Mouse (Mus musculus): ENCODE data around the gene Nkx1-1. TPM values are rescaled to one million over a fixed set of nuclear protein-coding genes. Genes with fewer than 3 reads are reported as not detected.

The Nkx1-1 gene
- total and polyA plus RNA-seq, 3 experiments: 0.11 TPM; not detected in 2

DNA sequence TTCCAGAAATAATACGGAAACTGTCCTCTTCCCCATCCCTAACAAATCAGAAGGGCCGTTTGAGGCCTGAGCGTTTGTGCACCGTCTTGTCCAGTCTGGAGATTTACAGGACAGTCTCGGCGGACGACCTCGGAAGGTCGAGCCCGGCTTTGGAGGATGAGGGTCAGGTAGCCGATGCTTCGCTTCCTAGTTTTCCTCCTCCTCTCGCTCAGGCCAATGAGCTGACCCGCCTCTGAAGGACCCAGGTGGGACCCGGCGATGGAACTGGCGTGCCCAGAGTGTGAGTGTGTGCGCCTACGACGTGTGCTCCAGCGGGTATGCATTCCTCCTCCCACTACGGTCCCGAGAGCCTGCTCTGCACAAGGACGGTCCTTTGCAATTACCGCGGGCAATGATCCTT is 1.4 kb upstream of the Nkx1-1 start:
- Histone ChIP-seq H3K27me3 (ENCODE audit: insufficient read depth, low read length) (peaks cover 23% of the 10 kb centered on the region; the same call in 1 of the 2 replicates), H3K4me3 (ENCODE audit: low read depth, low read length) (no peak overlapping the region), H3K36me3 (replicated peaks) (no peaks in the 10 kb centered on the region), H3K9me3 (replicated peaks) (peaks cover 57% of the 10 kb centered on the region), H3K4me1 (ENCODE audit: insufficient read depth, low read depth, low read length) (0 out of 2 replicates have a peak, but pooled peaks cover 3% of the 10 kb centered on the region)
- DNase-seq (ENCODE audit: low spot score) (no peak), ATAC-seq (ENCODE audit: extremely low read depth, insufficient number of reproducible peaks, low FRiP score, poor library complexity, severe bottlenecking) (no peak)
- no peak for TF ChIP-seq GATA1 (IDR thresholded peaks at IDR 0.05; ENCODE audit: borderline replicate concordance, low read length)
- no peak for TF ChIP-seq TAL1 (conservative IDR thresholded peaks at IDR 0.05; ENCODE audit: low read depth, low read length)
- TF ChIP-seq POLR2AphosphoS5 (IDR thresholded peaks at IDR 0.05; ENCODE audit: insufficient replicate concordance, low read depth, low read length): no peak
- no peak for TF ChIP-seq GATA2 (IDR thresholded peaks at IDR 0.05; ENCODE audit: borderline replicate concordance, low read depth, low read length)
- TF ChIP-seq CTCF (IDR thresholded peaks at IDR 0.05; ENCODE audit: low read depth, low read length): no peak

DNA sequence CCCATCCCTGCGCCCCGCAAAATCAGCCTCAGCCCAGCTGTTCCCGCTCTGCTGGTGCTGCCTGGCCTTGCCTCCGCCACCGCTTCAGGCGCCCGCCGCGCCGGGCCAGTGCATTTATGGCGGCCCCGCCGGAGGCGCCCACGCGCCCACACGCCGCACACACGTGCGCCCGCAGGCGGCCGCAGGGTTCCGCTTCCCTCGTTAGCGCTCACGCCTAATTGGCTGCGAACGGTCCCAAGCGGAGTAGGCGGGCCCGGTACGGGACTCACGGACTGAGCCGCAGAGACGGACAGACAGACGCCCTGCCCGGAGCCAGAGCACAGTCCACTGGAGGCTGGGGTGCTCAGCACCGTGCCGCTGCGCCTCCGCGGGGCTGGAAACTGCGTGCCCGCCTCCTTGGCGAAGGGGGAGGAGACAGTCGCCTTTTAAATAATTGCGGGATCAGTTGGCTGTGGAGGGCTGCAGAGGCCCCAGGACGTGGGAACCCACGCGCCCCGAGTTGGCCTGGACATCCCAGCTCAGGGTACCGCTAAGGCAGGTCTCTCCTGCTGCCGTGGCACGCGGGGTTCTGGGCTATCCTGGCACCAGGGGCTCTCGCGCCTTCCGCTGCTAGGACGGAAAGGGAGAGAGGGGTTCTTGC is 485 bp upstream of the Nkx1-1 start:
- peaks cover 62% of the 10 kb centered on the region for H3K9me3 ChIP-seq (replicated peaks)
- 0 out of 2 replicates have a peak, but pooled peaks cover 3% of the 10 kb centered on the region for H3K4me1 ChIP-seq (ENCODE audit: insufficient read depth, low read depth, low read length)
- TF ChIP-seq GATA1 (IDR thresholded peaks at IDR 0.05; ENCODE audit: borderline replicate concordance, low read length): no peak
- no peak for TF ChIP-seq GATA2 (IDR thresholded peaks at IDR 0.05; ENCODE audit: borderline replicate concordance, low read depth, low read length)
- TF ChIP-seq POLR2AphosphoS5 (IDR thresholded peaks at IDR 0.05; ENCODE audit: insufficient replicate concordance, low read depth, low read length): no peak
- TF ChIP-seq TAL1 (conservative IDR thresholded peaks at IDR 0.05; ENCODE audit: low read depth, low read length): no peak
- H3K27me3 ChIP-seq (ENCODE audit: insufficient read depth, low read length): peaks cover 27% of the 10 kb centered on the region; the same call in 1 of the 2 replicates
- no peaks in the 10 kb centered on the region for H3K36me3 ChIP-seq (replicated peaks)
- ATAC-seq (ENCODE audit: extremely low read depth, insufficient number of reproducible peaks, low FRiP score, poor library complexity, severe bottlenecking): no peak
- no peak overlapping the region; the same call in 1 of the 2 replicates for H3K4me3 ChIP-seq (ENCODE audit: low read depth, low read length)
- DNase-seq (ENCODE audit: low spot score): no peak

DNA sequence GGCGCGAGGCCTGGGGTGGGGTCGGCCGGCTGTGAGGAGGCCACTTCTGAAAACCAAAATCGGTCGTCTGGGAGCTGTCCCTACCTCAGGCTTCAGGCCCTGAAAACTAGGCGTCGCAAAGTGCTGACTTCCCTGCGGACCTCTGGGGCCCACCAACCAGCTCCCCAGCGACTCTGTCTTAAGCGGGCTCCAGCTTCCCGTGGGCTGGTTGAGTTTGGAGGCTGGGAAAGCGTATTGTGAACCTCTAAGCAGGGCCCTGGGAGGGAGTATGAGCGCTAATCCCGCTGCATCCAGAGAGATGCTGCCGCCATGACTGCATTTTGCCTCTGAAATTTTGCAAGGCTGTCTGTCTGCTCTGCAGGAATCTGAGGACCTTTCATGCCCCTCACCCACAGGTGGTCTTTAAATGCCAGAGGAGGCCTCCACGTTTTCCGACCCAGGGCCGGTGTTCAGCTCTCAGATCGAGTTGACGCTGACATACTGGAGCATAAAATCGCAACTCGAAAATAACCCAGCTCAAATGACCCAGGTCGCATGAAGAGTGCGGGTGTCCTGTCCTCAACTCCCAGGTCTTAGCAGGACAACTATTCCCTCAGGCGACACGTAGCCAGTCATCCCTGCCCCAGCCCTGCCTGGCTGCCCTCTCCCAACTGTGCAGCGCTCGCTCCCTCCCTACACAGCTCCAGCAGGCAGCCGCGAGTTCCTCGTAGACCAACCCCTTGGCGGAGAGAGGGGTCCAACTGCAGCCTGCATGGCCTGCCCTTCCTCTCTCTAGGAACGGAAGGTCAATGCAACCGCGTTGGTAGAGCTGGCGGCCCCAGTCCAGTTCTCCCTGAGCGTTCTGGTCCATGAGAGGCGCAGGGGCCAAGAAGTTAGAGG is 1.5 kb downstream of the Nkx1-1 start:
- DNase-seq (ENCODE audit: low spot score): no peak
- Histone ChIP-seq H3K27me3 (ENCODE audit: insufficient read depth, low read length) (peaks cover 37% of the 10 kb centered on the region), H3K4me3 (ENCODE audit: low read depth, low read length) (peak overlapping the region; percentile 38; the same call in 1 of the 2 replicates), H3K36me3 (replicated peaks) (no peaks in the 10 kb centered on the region), H3K4me1 (ENCODE audit: insufficient read depth, low read depth, low read length) (no peaks in the 10 kb centered on the region), H3K9me3 (replicated peaks) (peaks cover 62% of the 10 kb centered on the region)
- ATAC-seq (ENCODE audit: extremely low read depth, insufficient number of reproducible peaks, low FRiP score, poor library complexity, severe bottlenecking): no peak
- no peak for TF ChIP-seq GATA1 (IDR thresholded peaks at IDR 0.05; ENCODE audit: borderline replicate concordance, low read length)
- TF ChIP-seq GATA2 (IDR thresholded peaks at IDR 0.05; ENCODE audit: borderline replicate concordance, low read depth, low read length): no peak
- no peak for TF ChIP-seq POLR2AphosphoS5 (IDR thresholded peaks at IDR 0.05; ENCODE audit: insufficient replicate concordance, low read depth, low read length)
- no peak for TF ChIP-seq CTCF (IDR thresholded peaks at IDR 0.05; ENCODE audit: low read depth, low read length)
- TF ChIP-seq TAL1 (conservative IDR thresholded peaks at IDR 0.05; ENCODE audit: low read depth, low read length): no peak

DNA sequence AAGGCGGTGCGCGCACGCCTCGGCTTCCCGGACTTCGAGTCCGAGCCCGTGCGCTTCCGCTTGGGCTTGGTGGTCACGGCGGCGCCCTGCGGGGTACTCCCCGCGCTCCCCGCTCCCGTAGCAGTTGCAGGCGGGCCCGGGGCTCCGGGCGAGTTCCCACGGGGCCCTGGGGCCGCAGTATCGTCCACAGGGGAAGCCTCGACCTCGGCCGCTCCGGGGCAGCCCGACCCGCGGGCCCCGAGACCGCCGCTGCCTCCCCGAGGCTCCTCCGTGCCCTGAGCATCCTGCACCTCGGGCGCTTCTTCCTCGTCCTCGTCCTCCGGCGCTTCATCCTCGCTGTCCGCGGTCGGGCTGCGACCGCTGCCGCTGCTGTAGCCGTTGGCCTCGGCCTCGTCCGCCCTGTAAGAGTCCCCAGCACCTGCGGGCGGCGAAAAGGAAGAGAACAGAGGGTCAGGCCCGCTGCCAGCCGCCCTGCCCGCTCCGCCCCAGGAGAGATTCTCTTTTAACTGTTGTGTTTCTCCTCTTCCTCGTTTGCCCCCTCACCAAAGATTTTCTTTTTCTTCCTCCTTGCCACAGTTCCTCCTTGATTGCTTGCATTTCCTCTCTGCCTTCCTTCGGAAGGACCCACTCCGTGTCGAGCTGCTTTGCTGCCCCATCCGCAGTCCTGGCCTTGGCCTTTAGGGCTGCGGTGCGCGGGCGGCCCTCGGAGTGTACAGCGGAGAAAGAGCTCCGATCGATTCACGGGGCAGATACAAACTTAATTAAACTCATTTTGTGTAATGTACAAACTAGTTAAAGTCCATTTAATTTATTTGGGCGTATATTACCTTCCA is 2.4 kb downstream of the Nkx1-1 start:
- DNase-seq (ENCODE audit: low spot score) (no peak), ATAC-seq (ENCODE audit: extremely low read depth, insufficient number of reproducible peaks, low FRiP score, poor library complexity, severe bottlenecking) (no peak)
- H3K4me3 ChIP-seq (ENCODE audit: low read depth, low read length): peak overlapping the region; percentile 29; the same call in 1 of the 2 replicates
- no peaks in the 10 kb centered on the region for H3K36me3 ChIP-seq (replicated peaks)
- peaks cover 62% of the 10 kb centered on the region for H3K9me3 ChIP-seq (replicated peaks)
- H3K27me3 ChIP-seq (ENCODE audit: insufficient read depth, low read length): peaks cover 41% of the 10 kb centered on the region
- no peak for TF ChIP-seq GATA1 (IDR thresholded peaks at IDR 0.05; ENCODE audit: borderline replicate concordance, low read length)
- no peak for TF ChIP-seq TAL1 (conservative IDR thresholded peaks at IDR 0.05; ENCODE audit: low read depth, low read length)
- TF ChIP-seq GATA2 (IDR thresholded peaks at IDR 0.05; ENCODE audit: borderline replicate concordance, low read depth, low read length): no peak
- no peak for TF ChIP-seq CTCF (IDR thresholded peaks at IDR 0.05; ENCODE audit: low read depth, low read length)
- TF ChIP-seq POLR2AphosphoS5 (IDR thresholded peaks at IDR 0.05; ENCODE audit: insufficient replicate concordance, low read depth, low read length): no peak
- H3K4me1 ChIP-seq (ENCODE audit: insufficient read depth, low read depth, low read length): no peaks in the 10 kb centered on the region

DNA sequence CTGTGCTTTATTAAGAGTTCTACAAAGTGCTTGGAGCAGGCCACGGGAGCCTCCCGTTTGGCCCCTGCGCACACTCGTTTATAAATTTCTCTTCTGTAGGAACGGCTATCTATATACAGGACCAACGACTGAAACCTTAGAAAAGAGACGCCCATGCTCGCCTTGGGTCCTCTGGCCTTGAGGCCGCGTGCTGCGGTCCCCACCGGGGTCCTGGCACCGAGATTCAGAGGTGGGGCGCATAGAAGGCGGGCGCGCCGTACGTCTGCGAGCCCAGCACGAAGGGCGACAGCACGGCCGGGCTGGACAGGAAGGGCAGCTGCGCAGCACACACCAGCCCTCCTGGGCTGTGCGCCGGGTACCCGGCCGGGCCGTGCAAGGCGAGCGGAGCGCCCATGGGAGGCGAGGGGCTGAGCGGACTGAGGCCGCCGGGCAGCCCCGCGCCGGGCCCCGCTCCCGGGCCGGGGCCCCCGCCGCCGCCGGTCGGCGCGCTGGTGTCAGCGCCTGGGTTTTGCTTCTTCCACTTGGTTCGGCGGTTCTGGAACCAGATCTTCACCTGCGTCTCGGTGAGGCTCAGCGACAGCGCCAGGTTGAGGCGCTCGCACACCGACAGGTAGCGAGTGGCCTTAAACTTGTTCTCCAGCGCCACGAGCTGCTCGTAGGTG is 3.1 kb downstream of the Nkx1-1 start:
- no peaks in the 10 kb centered on the region for H3K4me1 ChIP-seq (ENCODE audit: insufficient read depth, low read depth, low read length)
- peaks cover 45% of the 10 kb centered on the region for H3K27me3 ChIP-seq (ENCODE audit: insufficient read depth, low read length)
- DNase-seq (ENCODE audit: low spot score) (no peak), ATAC-seq (ENCODE audit: extremely low read depth, insufficient number of reproducible peaks, low FRiP score, poor library complexity, severe bottlenecking) (no peak)
- H3K9me3 ChIP-seq (replicated peaks): peaks cover 60% of the 10 kb centered on the region
- H3K36me3 ChIP-seq (replicated peaks): no peaks in the 10 kb centered on the region
- TF ChIP-seq TAL1 (conservative IDR thresholded peaks at IDR 0.05; ENCODE audit: low read depth, low read length): no peak
- no peak for TF ChIP-seq GATA1 (IDR thresholded peaks at IDR 0.05; ENCODE audit: borderline replicate concordance, low read length)
- no peak for TF ChIP-seq POLR2AphosphoS5 (IDR thresholded peaks at IDR 0.05; ENCODE audit: insufficient replicate concordance, low read depth, low read length)
- no peak for TF ChIP-seq GATA2 (IDR thresholded peaks at IDR 0.05; ENCODE audit: borderline replicate concordance, low read depth, low read length)
- TF ChIP-seq CTCF (IDR thresholded peaks at IDR 0.05; ENCODE audit: low read depth, low read length): no peak
- H3K4me3 ChIP-seq (ENCODE audit: low read depth, low read length): peak overlapping the region; percentile 29; the same call in 1 of the 2 replicates

Data from G1E (cell line).